Mouse (Mus musculus): ENCODE data around the gene Fli1. TPM values are rescaled to one million over a fixed set of nuclear protein-coding genes. Genes with fewer than 3 reads are reported as not detected.

Gene Fli1
- polyA plus RNA-seq, 2 experiments: 2.5 to 6.9 TPM

DNA sequence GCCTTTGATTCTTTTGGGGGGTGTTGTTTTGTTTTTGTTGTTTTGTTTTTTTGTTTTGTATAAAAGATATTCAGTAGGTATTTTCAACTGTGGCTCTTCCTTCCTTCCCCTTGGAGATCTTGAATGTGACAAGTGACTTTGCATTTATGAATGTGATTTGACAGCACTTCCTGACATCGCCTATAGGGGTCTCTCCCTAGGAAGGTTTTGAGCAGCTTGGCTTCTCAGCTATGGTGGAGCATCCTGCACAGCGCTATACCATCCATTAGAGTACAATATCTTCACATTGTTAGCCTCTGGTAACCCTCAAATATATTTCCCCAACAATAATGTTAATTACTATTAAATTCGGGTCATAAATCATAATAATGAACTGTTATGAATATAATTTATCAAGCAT lies 96.9 kb downstream of the Fli1 start:
- H3K4me1 ChIP-seq (replicated peaks; ENCODE audit: control insufficient read depth in 2 of 2, insufficient read depth in 2 of 2, low read length in 1 of 2): no peaks in the 10 kb centered on the region
- TF ChIP-seq CTCF (IDR thresholded peaks at IDR 0.05; ENCODE audit: low read depth): peak; percentile 61
- TF ChIP-seq EP300 (IDR thresholded peaks at IDR 0.05; ENCODE audit: low read depth): no peak
- H3K27ac ChIP-seq: no peak overlapping the region
- DNase-seq (ENCODE audit: low read depth in 3 of 3, low spot score in 3 of 3) (peak in 2 of 3 experiments; percentile 1 to 6), ATAC-seq (ENCODE audit: insufficient read depth) (no peak)
- no peak overlapping the region for H3K4me3 ChIP-seq (ENCODE audit: insufficient read depth in 1 of 2, low read depth in 2 of 2, low read length in 2 of 2)
- no peak overlapping the region for H3K9ac ChIP-seq (replicated peaks)
- H3K36me3 ChIP-seq (replicated peaks; ENCODE audit: control insufficient read depth, insufficient read depth, low read depth): no peaks in the 10 kb centered on the region
- no peaks in the 10 kb centered on the region for H3K9me3 ChIP-seq (ENCODE audit: control insufficient read depth, low read length)
- no peak overlapping the region for H3K4me2 ChIP-seq (ENCODE audit: low read depth)
- WGBS (ENCODE audit: insufficient replicate concordance): 32% methylated on average over 3 of the region's 3 CpGs
- no peaks in the 10 kb centered on the region for H3K27me3 ChIP-seq (ENCODE audit: control insufficient read depth, insufficient read depth, low read length)

DNA sequence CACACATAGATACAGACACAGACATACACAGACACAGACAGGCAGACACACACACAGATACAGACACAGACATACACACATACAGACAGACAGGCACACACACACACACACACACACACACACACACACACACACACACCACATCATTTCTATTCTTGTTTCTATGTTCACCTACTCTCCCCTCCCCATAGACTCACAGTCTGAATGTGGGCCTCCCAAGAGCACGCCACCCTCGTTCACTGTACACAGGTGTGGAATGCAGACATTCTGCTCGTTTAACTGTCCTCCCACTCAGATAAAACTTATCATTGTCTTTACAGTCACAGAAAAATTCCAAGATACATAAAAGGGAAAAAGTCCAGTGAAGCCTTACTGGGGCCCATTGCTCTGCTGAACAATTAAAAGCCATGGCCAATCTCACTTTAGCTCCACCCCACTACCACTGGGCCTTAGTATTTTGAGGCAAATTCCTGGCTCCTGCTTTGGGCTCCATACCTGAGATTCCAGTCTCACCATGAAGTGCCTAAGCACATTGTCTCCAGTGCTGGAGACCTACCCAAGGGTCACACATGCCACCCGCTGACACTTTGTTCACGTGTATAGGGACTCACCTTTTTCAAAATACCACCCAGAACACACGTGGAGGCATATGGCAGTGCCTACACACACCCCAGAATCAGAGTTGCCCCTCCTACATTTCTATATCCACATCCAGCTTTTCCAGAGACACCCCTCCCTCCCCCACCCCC lies 98.0 kb downstream of the Fli1 start:
- Histone ChIP-seq H3K4me3 (ENCODE audit: insufficient read depth in 1 of 2, low read depth in 2 of 2, low read length in 2 of 2) (no peak overlapping the region), H3K9me3 (ENCODE audit: control insufficient read depth, low read length) (no peaks in the 10 kb centered on the region), H3K36me3 (replicated peaks; ENCODE audit: control insufficient read depth, insufficient read depth, low read depth) (no peaks in the 10 kb centered on the region), H3K4me1 (replicated peaks; ENCODE audit: control insufficient read depth in 2 of 2, insufficient read depth in 2 of 2, low read length in 1 of 2) (no peaks in the 10 kb centered on the region), H3K4me2 (ENCODE audit: low read depth) (no peak overlapping the region), H3K9ac (replicated peaks) (no peak overlapping the region), H3K27ac (no peak overlapping the region), H3K27me3 (ENCODE audit: control insufficient read depth, insufficient read depth, low read length) (no peaks in the 10 kb centered on the region)
- ATAC-seq (ENCODE audit: insufficient read depth) (no peak), DNase-seq (ENCODE audit: low read depth in 3 of 3, low spot score in 3 of 3) (no peak)
- WGBS (ENCODE audit: insufficient replicate concordance): 43% methylated on average over 6 of the region's 6 CpGs
- TF ChIP-seq CTCF (IDR thresholded peaks at IDR 0.05; ENCODE audit: low read depth): no peak
- TF ChIP-seq EP300 (IDR thresholded peaks at IDR 0.05; ENCODE audit: low read depth): no peak

DNA sequence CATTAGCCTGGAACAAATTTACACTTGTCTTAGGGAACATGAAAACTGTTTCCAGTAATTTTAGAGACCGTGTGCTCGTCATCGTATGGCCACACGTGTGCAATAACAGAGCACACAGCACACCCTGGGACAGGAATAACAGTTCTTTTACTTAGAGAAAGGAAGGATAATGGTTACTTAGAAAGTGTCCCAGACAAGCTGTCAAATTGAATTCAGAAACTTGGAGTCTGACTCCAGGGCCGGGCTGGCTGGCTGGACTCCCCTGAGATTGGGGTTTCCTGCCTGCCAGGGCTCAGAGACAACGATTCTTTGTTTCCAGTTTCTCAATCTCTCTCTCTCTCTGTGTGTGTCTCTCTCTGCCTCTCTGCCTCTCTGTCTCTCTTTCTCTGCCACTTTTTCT lies 98.8 kb downstream of the Fli1 start:
- no peak for TF ChIP-seq CTCF (IDR thresholded peaks at IDR 0.05; ENCODE audit: low read depth)
- no peak for TF ChIP-seq EP300 (IDR thresholded peaks at IDR 0.05; ENCODE audit: low read depth)
- DNase-seq (ENCODE audit: low read depth in 3 of 3, low spot score in 3 of 3): no peak
- H3K27ac ChIP-seq: no peak overlapping the region
- no peak overlapping the region for H3K4me2 ChIP-seq (ENCODE audit: low read depth)
- no peak overlapping the region for H3K4me3 ChIP-seq (ENCODE audit: insufficient read depth in 1 of 2, low read depth in 2 of 2, low read length in 2 of 2)
- H3K9me3 ChIP-seq (ENCODE audit: control insufficient read depth, low read length): no peaks in the 10 kb centered on the region
- no peak overlapping the region for H3K9ac ChIP-seq (replicated peaks)
- no peaks in the 10 kb centered on the region for H3K4me1 ChIP-seq (replicated peaks; ENCODE audit: control insufficient read depth in 2 of 2, insufficient read depth in 2 of 2, low read length in 1 of 2)
- ATAC-seq (ENCODE audit: insufficient read depth): no peak
- no peaks in the 10 kb centered on the region for H3K36me3 ChIP-seq (replicated peaks; ENCODE audit: control insufficient read depth, insufficient read depth, low read depth)
- no peaks in the 10 kb centered on the region for H3K27me3 ChIP-seq (ENCODE audit: control insufficient read depth, insufficient read depth, low read length)
- 68% methylated on average over 6 of the region's 6 CpGs for whole genome bisulfite sequencing (ENCODE audit: insufficient replicate concordance)

DNA sequence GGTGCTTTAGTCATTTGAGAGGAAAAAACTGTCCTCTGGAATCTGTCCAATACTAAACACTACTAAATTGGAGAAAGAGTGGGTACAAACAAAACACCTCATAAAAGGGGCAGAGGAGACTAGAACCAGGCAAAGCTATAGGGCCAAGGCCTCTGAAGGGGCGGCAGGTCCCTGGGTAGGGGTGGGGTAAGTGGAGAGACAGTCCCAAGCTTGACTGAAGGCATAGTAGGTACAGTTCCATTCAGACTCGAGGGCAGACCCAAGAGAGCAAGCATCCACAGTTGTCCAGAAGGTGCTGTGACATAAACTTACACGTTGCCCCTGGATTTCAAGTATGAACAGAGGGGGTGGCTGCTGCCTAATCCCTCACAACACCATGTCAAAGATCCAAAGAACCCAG lies 99.5 kb downstream of the Fli1 start:
- no peaks in the 10 kb centered on the region for H3K9me3 ChIP-seq (ENCODE audit: control insufficient read depth, low read length)
- TF ChIP-seq CTCF (IDR thresholded peaks at IDR 0.05; ENCODE audit: low read depth) (no peak), EP300 (IDR thresholded peaks at IDR 0.05; ENCODE audit: low read depth) (no peak)
- no peak for DNase-seq (ENCODE audit: low read depth in 3 of 3, low spot score in 3 of 3)
- no peak overlapping the region for H3K4me2 ChIP-seq (ENCODE audit: low read depth)
- no peaks in the 10 kb centered on the region for H3K27me3 ChIP-seq (ENCODE audit: control insufficient read depth, insufficient read depth, low read length)
- no peak overlapping the region for H3K27ac ChIP-seq
- ATAC-seq (ENCODE audit: insufficient read depth): no peak
- no peaks in the 10 kb centered on the region for H3K4me1 ChIP-seq (replicated peaks; ENCODE audit: control insufficient read depth in 2 of 2, insufficient read depth in 2 of 2, low read length in 1 of 2)
- 50% methylated on average over 3 of the region's 3 CpGs for WGBS (ENCODE audit: insufficient replicate concordance)
- no peak overlapping the region for H3K4me3 ChIP-seq (ENCODE audit: insufficient read depth in 1 of 2, low read depth in 2 of 2, low read length in 2 of 2)
- H3K9ac ChIP-seq (replicated peaks): no peak overlapping the region
- H3K36me3 ChIP-seq (replicated peaks; ENCODE audit: control insufficient read depth, insufficient read depth, low read depth): no peaks in the 10 kb centered on the region

DNA sequence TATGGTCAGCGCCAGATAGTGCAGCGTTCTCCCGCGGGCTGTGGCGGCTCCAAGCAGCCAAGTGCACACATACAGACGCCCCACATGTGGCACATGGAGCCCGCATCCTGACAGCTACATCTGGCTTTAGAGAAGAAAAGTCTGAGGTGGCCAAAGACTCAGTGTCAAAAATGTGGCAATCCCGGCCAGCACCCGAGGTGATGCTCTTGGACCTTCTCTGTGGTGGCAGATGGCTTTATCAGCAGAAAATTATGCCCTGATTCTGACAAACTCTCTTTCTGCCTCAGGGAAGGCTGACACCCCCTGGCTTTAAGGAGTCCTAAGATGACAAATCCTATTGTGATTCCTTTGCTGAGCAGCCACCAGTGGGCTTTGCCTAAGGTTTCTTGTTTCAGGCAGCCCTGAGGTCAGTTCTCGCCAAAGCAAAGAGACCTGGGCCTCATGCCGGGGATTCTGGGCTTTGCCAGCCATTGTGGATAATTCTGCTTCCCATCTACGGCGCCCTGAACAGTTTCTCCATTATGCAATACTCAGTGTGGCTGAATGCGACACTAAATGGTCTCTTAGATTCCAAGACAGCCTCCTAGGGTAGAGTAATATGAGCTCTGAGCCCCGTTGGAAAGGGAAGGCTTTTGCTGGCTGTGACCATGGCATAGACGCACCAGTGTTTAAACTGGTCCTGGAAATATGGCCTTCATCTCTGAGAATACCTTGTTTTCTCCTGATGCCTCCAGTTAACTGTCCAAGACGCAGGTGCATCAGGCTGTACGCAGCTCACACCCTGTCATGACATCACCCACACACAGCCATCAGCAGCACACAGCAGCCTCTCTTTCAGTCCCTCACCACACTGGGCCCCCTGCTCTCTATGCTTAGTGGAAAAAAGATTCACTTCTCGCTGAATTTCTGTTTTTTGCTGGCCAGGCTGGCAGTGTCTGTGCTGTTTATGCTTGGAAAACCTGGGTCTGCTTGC lies 108.1 kb downstream of the Fli1 start:
- no peak overlapping the region for H3K27ac ChIP-seq
- DNase-seq (ENCODE audit: low read depth in 3 of 3, low spot score in 3 of 3): no peak
- WGBS (ENCODE audit: insufficient replicate concordance): 68% methylated on average over 19 of the region's 19 CpGs
- TF ChIP-seq CTCF (IDR thresholded peaks at IDR 0.05; ENCODE audit: low read depth): no peak
- TF ChIP-seq EP300 (IDR thresholded peaks at IDR 0.05; ENCODE audit: low read depth): no peak
- no peak for ATAC-seq (ENCODE audit: insufficient read depth)
- no peaks in the 10 kb centered on the region for H3K27me3 ChIP-seq (ENCODE audit: control insufficient read depth, insufficient read depth, low read length)
- no peaks in the 10 kb centered on the region for H3K36me3 ChIP-seq (replicated peaks; ENCODE audit: control insufficient read depth, insufficient read depth, low read depth)
- H3K9me3 ChIP-seq (ENCODE audit: control insufficient read depth, low read length): no peaks in the 10 kb centered on the region
- H3K4me3 ChIP-seq (ENCODE audit: insufficient read depth in 1 of 2, low read depth in 2 of 2, low read length in 2 of 2): no peak overlapping the region
- 0 out of 4 replicates have a peak, but pooled peaks cover 0 to 2% of the 10 kb centered on the region in 2 experiments for H3K4me1 ChIP-seq (replicated peaks; ENCODE audit: control insufficient read depth in 2 of 2, insufficient read depth in 2 of 2, low read length in 1 of 2)
- no peak overlapping the region for H3K4me2 ChIP-seq (ENCODE audit: low read depth)
- H3K9ac ChIP-seq (replicated peaks): no peak overlapping the region

Data from liver, embryonic 14.5 days (tissue).